Mouse (Mus musculus) lung, postnatal 25 days (tissue): Measurements from ENCODE around the gene Tshz3.

Experiments
- DNase-seq: peaks from one replicate; pipeline ENCODE4 v3.0.0; 2022; ENCODE audit warnings: low spot score

Tshz3 gene

GRCm38 (mm10) chr7:36697118-36697855, 631 bp upstream of the Tshz3 start:
- peak; percentile 23 for DNase-seq

GRCm38 (mm10) chr7:36698589-36698946, 650 bp downstream of the Tshz3 start:
- no peak for DNase-seq

- no peak for DNase-seq
Measured at GRCm38 (mm10) chr7:36699001-36699987, 1.4 kb downstream of the Tshz3 start.

GRCm38 (mm10) chr7:36706636-36707035, 8.7 kb downstream of the Tshz3 start:
- no peak for DNase-seq

GRCm38 (mm10) chr7:36707266-36707665, 9.3 kb downstream of the Tshz3 start:
- DNase-seq: no peak

GRCm38 (mm10) chr7:36707681-36708350, 9.9 kb downstream of the Tshz3 start:
- peak; percentile 21 for DNase-seq

- no peak for DNase-seq
Measured at GRCm38 (mm10) chr7:36708823-36709222, 10.9 kb downstream of the Tshz3 start.

- no peak for DNase-seq
Measured at GRCm38 (mm10) chr7:36709239-36709638, 11.3 kb downstream of the Tshz3 start.

GRCm38 (mm10) chr7:36709974-36710373, 12.1 kb downstream of the Tshz3 start:
- DNase-seq: no peak

- DNase-seq: no peak
Measured at GRCm38 (mm10) chr7:36710387-36710786, 12.5 kb downstream of the Tshz3 start.

- no peak for DNase-seq
Measured at GRCm38 (mm10) chr7:36711766-36712165, 13.8 kb downstream of the Tshz3 start.

- DNase-seq: no peak
Measured at GRCm38 (mm10) chr7:36714323-36714722, 16.4 kb downstream of the Tshz3 start.

- DNase-seq: no peak
Measured at GRCm38 (mm10) chr7:36717192-36717591, 19.3 kb downstream of the Tshz3 start.

GRCm38 (mm10) chr7:36720830-36721229, 22.9 kb downstream of the Tshz3 start:
- no peak for DNase-seq

- DNase-seq: no peak
Measured at GRCm38 (mm10) chr7:36736303-36737050, 38.6 kb downstream of the Tshz3 start.

- no peak for DNase-seq
Measured at GRCm38 (mm10) chr7:36751480-36751879, 53.6 kb downstream of the Tshz3 start.

- no peak for DNase-seq
Measured at GRCm38 (mm10) chr7:36767501-36768092, 69.7 kb downstream of the Tshz3 start.

GRCm38 (mm10) chr7:36773086-36773485, 75.2 kb downstream of the Tshz3 start:
- no peak for DNase-seq

GRCm38 (mm10) chr7:36776956-36777355, 79.0 kb downstream of the Tshz3 start:
- DNase-seq: no peak

- no peak for DNase-seq
Measured at GRCm38 (mm10) chr7:36778456-36778855, 80.5 kb downstream of the Tshz3 start.

GRCm38 (mm10) chr7:36784243-36784773, 86.4 kb downstream of the Tshz3 start:
- DNase-seq: no peak
